Comparison of ENCODE assay signal across 16 mouse cellular contexts in the genomic region with DNA sequence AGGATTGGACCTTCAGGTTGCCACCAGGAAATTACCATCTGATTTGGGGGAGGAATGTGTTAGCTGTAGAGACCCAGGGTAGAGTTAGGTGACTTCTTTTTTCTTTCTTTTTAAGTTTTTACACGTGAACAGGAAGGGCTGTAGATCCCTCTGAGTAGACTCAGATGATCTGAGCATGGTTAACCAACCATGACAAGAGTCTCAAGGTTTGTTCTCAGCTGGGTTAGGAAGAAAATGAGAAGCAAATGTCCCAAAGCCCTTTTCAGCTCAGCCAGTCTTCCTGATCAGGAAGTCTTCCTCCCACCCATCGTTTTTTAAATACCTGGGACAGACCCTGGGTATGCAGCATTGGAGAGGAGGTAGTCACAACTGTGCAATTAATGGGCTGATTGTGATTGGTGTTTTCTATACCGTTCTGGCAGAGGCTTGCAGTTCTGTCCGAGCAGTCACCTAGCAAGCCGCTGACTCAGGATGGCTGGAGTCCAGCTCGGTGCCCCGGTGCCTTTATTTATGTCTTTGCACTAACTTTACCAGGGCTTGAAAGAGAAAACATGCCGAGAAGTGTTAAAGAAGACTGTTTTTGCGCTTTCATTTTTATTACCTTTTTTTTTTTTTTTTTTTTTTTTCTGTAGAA.
A peak's percentile ranks its signal among the peaks of the same experiment; 100 is the strongest.
DNase-seq lines count a peak whose midpoint lies in the region; ATAC-seq and TF ChIP-seq lines count a peak whose summit lies in the region.
"Had no signal": no experiment of that assay in that cellular context is flagged by ENCODE, and none has a peak within 500 bp of the region (broad histone marks: within the 10 kb centered on the region; RNA-seq: fewer than 3 reads in every experiment).

No protein-coding gene starts in this region.

- TF ChIP-seq CTCF in lung, embryonic 14.5 days (IDR thresholded peaks at IDR 0.05; ENCODE audit: low read depth) = no peak
- no peak for TF ChIP-seq CTCF in kidney, adult 2 months (conservative IDR thresholded peaks at IDR 0.05; ENCODE audit: insufficient read depth, insufficient read length, low read depth, low read length)

- no peak for TF ChIP-seq POLR2A in kidney, adult 2 months (IDR thresholded peaks at IDR 0.05; ENCODE audit: low read depth, low read length)

- H3K27ac ChIP-seq in lung, embryonic 14.5 days (ENCODE audit: low read depth) = no peak overlapping the region
- peak overlapping the region; percentile 84 for H3K27ac ChIP-seq in kidney, adult 2 months (ENCODE audit: insufficient read depth, low read depth, low read length)
- H3K27ac ChIP-seq: hindbrain, embryonic 14.5 days; lung, embryonic 15.5 days had no signal

- DNase-seq in lung, embryonic 14.5 days = peak; percentile 31
- DNase-seq in lung, postnatal 14 days = no peak
- DNase-seq in adrenal gland, postnatal 25 days = peak; percentile 54
- DNase-seq in kidney, adult 2 months = peak; percentile 82
- DNase-seq in kidney, postnatal 25 days = peak; percentile 79 to 83
- no peak for DNase-seq in right cerebral cortex, postnatal 10 days (ENCODE audit: low spot score in 2 of 2)
- no peak for DNase-seq in right cerebral cortex, postnatal 36 days (ENCODE audit: low spot score in 2 of 2)
- DNase-seq: cerebellum, adult 8-10 months; left cerebral cortex, postnatal 4 days; right cerebral cortex, postnatal 25 days; thymus, postnatal 4 days had no signal

- H3K9ac ChIP-seq in lung, embryonic 14.5 days = no peak overlapping the region
- H3K9ac ChIP-seq: hindbrain, embryonic 14.5 days; lung, embryonic 15.5 days had no signal

- no peaks in the 10 kb centered on the region for H3K27me3 ChIP-seq in lung, embryonic 14.5 days (ENCODE audit: insufficient read depth, low read length)
- H3K27me3 ChIP-seq in kidney, adult 2 months (replicated peaks; ENCODE audit: control insufficient read depth, insufficient read depth, low read length) = no peaks in the 10 kb centered on the region; the same call in 1 of the 2 replicates
- H3K27me3 ChIP-seq: lung, embryonic 15.5 days had no signal

- no peaks in the 10 kb centered on the region for H3K36me3 ChIP-seq in lung, embryonic 14.5 days (ENCODE audit: insufficient read depth)
- H3K36me3 ChIP-seq in kidney, adult 2 months (ENCODE audit: control insufficient read depth, insufficient read depth, low read length) = peaks cover 4% of the 10 kb centered on the region; the same call in 1 of the 2 replicates
- H3K36me3 ChIP-seq: lung, embryonic 15.5 days had no signal

- no peak overlapping the region for H3K4me3 ChIP-seq in lung, embryonic 14.5 days (ENCODE audit: low read depth, low read length)
- 0 out of 2 replicates have a peak overlapping the region, but pooled peaks have one; percentile 25 for H3K4me3 ChIP-seq in kidney, adult 2 months (ENCODE audit: insufficient read depth, low read depth, low read length)
- H3K4me3 ChIP-seq: lung, embryonic 15.5 days had no signal

- H3K4me1 ChIP-seq in lung, embryonic 14.5 days (ENCODE audit: insufficient read depth) = no peaks in the 10 kb centered on the region
- H3K4me1 ChIP-seq in kidney, adult 2 months (ENCODE audit: control insufficient read depth, insufficient read depth, low read length) = peaks cover 20% of the 10 kb centered on the region

- WGBS in lung, embryonic 14.5 days = 53% methylated on average over 9 of the region's 9 CpGs
- 18% methylated on average over 9 of the region's 9 CpGs for WGBS in kidney, adult 2 months

- H3K9me3 ChIP-seq in lung, embryonic 14.5 days (ENCODE audit: low read depth, low read length) = no peaks in the 10 kb centered on the region
- H3K9me3 ChIP-seq: lung, embryonic 15.5 days had no signal

- no peak overlapping the region for H3K4me2 ChIP-seq in lung, embryonic 14.5 days
- H3K4me2 ChIP-seq: hindbrain, embryonic 14.5 days; liver, embryonic 11.5 days; lung, embryonic 15.5 days had no signal

- ATAC-seq in lung, embryonic 14.5 days (ENCODE audit: insufficient read depth) = no peak
- ATAC-seq: forebrain, embryonic 14.5 days; intestine, embryonic 16.5 days had no signal

Comparison
In these comparisons a context has a peak if more than half of its experiments do, and no peak if none do; other contexts are left out.
1. DNase-seq: peak in lung, embryonic 14.5 days (single experiment), adrenal gland, postnatal 25 days (single experiment), kidney, adult 2 months (single experiment) and kidney, postnatal 25 days (2 of 2); none in lung, postnatal 14 days (single experiment), right cerebral cortex, postnatal 10 days (0 of 2) and right cerebral cortex, postnatal 36 days (0 of 2).